Mouse (Mus musculus) right cerebral cortex, postnatal 14 days (tissue): ENCODE data around the gene Kif26b.

Source experiments
- DNase-seq: peaks from one replicate; pipeline ENCODE4 v3.0.0; 2022

Gene Kif26b

DNA sequence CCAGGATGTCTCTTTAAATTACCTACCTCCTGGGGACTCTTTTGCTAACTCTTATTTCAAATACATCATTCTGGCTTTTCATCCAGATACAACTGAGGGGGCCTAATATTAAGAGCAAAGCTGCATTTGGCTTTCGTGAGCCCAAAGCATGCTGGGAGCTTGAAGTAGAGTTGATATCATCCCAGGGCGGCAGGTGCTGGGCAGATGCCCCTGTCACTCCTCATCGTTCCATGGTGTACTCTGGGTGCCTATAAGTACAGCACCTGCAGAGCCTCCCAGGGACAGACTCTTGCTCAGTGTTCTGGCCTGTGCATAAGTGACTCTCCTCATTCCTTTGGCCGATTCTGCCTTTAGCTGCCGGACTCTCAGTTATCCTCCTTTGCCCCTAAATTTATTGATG, 13.5 kb downstream of the Kif26b start:
- no peak for DNase-seq

DNA sequence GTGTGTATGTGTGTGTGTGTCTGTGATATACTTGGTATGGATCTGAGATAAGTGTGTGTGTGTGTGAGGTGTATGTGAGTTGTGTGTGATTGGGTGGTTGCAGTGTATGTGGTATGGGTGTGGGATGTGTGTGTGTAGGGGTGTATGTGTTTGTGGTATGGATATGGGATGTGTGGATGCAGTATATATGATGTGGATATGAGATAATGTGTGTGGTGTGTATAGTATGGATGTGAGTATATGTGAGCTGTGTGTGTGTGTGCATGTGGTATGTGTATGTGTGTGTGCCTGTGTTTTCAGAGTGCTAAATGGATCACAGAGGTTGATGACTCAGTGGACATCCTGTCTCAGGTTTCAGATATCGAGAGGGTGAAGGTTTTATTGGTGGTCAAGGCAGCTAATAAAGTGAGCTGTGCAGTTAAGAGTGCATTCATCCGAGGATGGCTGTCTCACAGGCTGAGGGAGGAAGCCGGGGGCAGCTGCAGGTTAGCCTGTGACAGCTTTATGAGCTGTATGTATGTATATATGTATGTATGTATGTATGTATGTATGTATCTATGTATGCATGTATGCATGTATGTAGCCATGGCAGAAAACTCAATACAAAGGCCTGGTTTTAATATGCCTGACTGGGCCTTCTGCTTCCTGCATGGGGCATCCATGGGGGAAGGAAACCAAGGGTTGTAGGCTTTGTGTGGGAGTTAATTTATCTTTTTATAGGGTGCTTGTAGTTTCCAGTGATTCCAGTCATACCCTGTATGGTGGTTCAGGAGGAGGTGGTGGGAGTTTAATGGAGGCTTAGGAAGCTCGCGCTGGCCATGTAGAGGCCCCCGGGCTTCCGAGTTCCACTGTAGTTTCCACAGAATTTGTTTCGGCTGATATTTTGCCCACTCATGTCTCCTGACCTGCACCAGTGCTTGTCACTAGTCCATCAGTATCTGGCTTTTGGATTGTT, 14.3 kb downstream of the Kif26b start:
- DNase-seq, result no peak

DNA sequence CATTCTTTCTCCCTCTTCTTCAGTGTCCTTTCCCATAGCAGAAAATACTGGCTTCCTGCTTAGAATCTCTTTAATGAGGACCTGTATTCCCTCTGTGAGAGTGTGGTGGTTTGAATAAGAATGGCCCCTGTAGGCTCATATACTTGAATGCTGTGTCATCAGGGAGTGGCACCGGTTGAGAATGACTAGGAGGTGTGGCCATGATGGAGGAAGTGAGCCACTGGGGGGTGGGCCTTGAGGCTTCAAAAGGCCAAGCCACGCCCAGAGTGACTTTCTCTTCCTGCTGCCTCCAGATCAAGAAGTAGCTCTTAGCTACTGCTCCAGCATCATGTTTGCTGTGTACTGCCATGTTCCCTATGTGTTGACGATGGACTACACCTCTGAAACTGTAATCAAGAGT, 15.7 kb downstream of the Kif26b start:
- DNase-seq, result no peak

DNA sequence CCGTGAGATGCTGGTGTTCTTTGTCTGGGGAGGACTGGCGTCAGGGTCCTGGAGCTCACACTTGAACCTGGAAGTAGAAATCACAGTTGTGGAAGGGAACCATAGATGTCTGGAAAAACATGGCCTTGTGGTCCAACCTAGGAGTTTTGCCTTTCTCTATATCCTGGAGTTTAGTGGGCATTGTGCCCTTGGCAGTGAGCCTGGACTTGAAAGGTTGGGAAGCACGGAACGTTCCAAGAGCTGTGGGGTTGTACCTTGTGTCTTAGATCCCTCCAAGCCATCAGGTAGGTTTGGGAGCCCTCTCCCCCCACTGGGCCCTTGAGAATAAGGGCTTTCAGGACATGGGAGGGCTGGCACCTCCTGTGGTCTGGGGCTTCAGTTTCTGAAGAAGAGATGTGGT, 20.7 kb downstream of the Kif26b start:
- no peak for DNase-seq

DNA sequence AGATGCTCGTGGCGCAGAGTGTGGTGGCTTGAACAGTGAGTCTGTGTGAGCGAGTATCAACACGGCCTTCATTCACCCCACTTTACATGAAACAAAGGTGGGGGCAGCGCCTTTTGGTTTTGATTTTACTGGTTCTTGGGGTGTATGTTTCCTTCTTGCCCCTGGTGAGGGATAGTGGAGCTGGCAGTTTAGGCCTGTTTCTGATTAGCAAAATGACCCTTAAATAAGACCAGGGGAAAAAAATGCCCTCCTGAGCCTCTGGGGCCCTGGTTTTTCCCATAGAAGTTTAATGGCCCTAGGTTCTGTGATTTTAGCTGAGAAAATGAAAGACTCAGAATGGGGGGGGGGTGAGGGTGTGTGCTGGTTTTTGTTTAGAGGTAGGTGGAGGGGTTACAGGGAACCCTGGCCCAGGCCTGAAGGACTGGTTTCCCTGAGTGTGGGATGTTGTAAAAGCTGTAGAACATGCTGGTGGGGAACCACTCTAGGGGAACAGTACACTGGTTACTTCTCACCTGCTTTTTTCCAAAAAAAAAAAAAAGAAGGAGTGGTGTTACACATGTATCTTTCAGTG, 21.6 kb downstream of the Kif26b start:
- no peak for DNase-seq

DNA sequence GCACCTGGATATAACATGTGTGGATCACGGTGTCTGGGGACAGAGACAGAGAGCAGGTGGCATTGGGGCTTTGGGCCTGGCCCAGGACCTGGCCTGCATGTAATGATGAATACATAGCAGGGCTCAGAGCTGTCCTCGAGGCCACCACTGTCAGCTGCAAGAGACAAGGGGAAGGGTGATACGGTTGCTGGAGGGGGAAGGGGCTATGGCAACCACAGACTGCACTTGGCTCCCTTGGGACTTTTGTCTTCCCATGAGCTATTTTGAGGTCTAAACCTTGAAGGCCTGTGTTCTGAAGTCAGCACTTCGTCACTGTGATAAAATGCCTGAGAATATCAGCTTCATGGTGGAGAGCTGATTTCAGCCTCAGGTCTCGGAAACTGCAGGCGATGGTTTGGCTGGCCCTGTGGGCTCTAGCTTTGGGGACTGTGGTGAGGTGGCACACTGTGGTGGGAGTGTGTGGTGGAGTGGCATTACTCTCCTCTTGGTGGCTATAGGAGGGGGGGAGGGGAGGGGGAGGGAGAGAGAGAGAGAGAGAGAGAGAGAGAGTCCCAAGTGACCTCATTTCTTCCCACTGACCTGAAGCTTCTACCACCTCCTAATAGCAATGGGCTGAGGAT, 23.5 kb downstream of the Kif26b start:
- no peak for DNase-seq

DNA sequence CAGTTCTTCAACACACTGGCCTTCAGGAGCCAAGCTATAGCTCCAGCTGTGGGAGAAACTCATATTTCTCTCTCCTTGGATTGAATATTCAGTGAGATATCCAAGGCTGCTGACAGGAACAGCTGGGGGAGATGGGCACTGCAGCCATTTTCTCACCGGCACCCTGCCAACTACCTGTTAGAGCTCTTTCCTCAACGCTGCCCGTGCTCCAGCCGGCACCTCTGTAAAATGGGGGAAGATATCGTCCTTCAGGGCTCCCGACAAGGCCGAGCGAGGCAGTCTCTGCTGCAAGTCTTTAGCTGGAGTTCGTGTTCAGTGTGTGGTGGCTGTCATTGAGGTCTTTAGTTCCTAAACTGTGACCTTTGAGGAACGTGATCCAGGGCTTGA, 24.0 kb downstream of the Kif26b start:
- no peak for DNase-seq

DNA sequence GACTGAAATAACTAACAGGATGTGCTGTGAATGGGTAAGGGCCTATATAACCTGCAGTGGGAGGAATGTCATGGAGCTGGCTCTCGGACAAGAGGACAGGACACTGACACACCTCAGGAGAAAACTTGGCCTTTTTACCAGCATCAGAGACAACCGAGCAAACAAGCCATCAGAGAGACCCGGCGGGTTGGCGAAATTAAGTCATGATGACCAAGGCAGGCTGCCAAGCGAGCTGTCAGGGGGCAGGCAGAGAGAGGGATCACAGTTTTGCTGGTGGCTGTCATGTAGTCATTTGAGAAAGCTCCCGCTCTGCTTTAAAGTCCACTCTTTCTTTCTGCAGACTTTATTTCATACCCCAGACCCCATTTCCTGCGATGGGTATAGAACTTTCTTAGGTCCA, 27.3 kb downstream of the Kif26b start:
- DNase-seq, result no peak

DNA sequence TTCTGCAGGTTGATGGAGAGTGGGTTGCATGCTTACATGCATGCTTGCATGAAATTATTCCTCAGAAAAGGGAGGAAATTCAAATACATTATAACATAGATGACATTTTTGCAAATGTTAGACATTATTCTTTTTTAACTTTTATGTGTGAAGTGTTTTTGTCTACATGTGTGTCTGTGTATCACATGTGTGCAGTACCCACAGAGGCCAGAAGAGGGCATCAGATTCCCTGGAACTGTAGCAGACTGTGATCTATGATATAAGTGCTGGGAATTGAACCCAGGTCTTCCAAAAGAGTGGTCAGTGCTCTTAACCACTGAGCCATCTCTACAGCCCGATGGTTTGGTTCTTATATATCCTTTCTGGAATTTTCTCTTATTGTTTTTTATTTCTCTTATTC, 31.1 kb downstream of the Kif26b start:
- DNase-seq, result no peak

DNA sequence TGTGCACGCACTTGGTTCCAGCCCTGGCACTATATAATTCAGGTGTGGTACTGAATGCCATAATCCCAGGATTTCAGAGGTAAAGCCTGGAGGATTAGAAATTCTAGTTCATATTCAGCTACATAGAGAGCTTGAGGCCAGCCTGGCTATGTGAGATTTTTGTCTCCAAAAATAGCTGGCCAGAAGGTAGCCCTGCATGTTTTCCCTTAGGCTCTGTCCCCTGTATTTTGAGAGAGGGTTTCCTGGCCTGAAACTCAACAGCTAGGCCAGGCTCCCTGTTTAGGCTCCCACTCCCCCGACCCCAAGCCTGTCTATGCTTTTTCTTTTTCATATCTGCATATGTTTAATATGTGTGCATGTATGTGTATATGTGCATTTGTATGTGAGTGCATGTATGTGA, 34.9 kb downstream of the Kif26b start:
- no peak for DNase-seq

DNA sequence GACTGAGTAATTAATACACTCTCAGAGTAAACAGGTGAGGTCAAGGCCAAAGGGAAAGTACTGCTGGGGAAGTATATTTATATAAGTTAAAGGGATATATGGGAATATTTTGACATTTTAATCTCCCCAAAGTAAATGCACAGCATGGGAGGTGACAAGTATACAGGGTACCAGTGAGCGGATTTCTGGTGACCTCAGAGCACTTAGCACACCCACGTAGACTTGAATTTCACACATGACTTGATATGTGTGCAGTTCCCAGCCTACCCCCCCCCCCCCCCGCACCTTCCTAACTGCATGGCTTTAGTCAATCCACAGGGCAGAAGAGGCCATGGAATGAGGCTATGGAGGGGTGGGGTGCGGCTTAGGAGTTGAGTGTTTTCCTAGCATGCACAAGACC, 35.9 kb downstream of the Kif26b start:
- DNase-seq, result no peak

DNA sequence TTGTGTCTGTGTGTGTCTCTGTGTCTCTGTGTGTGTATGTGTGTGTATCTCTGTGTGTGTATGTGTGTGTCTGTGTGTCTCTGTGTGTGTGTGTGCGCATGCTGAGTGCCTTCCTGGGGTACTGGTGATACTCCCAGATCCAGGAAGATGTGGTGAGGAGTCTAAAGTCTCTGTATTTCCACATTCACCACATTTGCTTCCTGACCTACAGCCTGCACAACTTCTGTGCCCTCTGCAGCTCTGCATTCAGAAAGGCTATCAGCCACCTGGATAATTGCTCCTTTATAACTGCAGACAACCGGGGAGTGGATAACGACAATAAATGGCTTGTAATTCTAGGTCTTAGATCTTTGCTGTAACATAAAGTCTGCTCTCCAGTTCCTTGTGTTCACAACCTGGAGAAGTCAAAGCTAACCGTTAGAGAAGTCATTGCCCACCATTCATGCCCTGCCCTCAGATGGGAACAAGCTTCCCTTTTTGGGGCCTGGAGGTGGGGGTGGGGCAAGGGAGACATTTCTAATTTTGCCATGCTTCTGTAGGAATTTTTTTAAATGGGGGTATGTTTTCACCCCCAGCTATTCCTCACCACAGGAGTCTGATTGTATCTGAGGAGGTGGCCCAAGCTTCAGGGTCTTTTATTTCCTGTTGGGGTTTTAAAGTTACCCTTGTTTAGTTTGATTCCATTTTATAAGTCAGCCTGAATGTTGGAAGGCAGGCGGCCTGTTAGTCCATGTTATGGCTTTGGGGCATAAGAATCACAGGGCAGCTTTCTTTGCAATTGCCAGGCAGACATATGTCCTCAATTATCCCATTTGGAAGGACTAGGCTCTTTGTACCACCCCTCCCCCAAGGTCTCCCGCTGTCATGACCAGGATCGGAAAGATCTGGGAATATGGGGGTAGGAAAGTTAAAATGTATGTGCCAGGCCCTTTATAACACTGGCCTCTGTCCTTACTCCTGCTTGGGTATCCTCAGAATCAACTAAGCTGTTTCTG, 39.9 kb downstream of the Kif26b start:
- DNase-seq, result no peak

DNA sequence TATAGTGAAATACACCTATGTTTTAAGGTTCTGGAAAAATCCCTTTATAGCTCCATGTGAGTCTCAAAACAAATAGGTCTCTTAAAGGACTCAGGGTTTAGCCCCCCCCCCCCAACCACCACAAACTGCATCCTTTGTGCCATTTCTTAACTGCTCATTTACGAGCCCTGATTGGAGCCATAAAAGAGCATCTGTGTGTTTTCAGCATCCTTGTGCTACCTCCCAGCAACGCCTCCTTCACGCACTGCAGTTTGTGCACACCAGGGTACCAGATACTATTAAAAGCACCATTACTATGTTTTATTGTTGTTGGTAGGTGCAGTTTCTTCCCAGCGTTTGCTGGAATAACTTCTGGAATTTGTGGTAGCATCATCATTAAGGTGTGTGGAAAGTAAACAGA, 42.1 kb downstream of the Kif26b start:
- no peak for DNase-seq

DNA sequence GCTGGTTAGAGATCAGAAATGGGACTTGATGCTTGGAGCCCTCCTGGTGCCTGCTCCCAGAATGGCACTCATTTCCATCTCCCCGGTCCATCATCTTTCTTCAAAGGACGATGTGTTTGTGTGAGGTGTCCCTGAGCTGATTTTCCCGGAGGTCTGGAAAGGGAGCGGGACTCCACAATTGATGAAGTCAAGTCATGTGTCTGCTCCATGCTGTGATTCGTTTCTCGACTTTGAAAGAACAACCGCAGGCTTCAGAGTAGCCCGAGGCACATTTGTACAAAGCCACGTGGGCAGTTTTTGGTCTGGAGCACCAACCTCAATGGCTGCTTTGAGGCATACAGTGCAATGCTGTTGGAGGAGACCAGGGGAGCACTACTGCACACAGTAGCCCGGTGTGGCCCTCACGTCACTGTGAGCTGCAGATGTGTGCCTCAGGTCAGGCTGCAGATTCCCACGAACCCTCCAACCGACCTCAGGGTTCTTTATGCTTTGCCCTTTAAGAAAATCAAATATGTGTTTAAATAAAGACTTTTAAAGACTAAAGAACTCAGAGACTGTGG, 43.0 kb downstream of the Kif26b start:
- no peak for DNase-seq

DNA sequence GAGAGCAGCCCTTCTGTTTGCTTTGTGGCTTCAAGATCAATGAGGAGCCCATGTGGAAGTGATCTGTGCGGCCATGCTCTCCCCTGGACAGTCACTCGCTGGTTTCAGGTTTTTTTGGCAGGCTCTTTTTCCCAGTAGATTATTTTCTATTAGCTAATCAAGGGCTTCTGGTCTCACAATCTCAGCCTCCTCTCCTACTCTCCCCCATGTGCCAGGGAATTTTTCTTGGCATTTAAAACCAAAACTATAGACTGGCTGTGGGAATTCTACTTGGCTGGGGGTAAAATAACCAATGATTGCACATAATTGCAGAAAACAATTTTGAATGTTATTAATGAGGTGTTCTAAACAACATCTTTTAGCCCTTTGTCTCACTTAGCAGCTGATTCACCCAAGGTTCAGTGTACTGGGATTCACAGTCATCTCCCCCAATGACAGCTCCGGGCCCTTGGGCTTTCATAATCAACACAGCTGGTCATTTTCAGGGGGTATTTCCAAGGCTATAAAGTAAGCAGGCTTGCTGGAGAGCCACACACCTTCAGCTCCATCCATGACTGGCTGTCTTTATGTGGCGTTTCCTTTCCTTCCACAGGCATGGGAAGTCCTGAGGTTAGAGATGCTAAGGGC, 44.6 kb downstream of the Kif26b start:
- DNase-seq, result no peak

DNA sequence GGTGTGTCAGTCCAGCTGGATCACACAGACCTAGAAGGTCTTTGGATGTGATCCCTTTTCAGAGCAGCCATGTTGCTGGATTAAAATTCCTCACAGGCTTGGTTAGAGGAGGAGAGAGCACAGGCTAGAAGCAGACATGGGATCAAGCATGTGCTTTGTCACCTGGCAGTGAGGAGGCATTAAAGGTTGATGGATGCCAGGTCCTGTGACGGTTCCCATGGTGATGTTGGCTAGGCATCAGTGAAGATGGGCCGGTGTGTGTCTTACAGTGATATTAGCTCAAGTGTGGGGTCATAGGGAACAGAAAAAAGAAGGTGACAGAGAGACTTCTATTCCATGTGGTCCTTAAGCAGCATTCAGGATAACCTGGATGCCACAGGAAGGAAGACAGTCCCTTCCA, 46.8 kb downstream of the Kif26b start:
- no peak for DNase-seq

DNA sequence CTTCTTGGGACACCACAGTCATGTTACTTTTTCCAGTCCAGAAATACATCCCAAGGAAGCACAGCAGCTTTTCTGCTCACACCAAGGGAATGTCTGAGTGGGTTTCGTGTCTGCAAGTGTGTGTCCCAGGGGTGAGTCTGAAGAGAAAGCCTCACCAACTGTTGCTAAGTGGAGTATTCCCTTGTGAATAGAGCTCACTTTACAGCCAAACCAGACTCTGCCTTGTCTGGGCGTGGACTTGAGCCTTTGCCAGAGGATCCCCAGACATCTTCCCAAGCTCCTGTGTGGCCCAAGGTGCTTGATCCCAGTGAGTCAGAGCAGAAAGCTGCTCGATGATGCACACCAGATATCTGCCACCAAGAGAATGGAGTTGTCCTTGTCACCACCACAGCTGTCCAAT, 48.0 kb downstream of the Kif26b start:
- no peak for DNase-seq

DNA sequence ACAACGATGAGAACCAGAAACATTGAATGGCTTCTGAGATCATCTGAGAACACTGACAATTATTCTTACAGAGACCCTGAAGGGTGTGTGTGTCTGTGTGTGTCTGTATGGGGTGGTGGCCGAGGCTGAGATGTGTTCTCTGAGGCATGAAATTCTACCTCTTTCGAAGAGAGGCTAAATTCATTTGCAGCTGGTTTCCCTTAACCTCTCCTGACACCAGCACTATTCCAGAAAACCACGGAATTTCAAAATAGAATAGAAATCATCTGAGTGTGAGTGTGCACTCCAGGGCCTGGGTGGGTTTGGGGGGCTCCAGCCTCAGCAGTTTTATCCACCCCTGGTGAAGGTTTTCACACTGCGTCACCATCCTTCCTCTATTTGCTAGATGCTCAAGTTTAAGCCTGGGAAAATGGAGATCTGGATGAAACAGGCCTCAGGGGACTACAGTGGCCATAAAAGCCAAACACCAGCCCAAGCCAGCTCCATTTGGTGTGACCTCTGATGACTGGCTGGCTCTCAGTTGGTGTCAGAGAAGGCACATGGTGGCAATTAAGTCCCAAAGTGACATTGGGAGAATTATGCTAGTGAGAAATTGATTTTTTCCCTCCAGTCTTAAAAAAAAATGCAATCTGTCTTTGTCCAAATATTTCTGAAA, 56.6 kb downstream of the Kif26b start:
- no peak for DNase-seq

DNA sequence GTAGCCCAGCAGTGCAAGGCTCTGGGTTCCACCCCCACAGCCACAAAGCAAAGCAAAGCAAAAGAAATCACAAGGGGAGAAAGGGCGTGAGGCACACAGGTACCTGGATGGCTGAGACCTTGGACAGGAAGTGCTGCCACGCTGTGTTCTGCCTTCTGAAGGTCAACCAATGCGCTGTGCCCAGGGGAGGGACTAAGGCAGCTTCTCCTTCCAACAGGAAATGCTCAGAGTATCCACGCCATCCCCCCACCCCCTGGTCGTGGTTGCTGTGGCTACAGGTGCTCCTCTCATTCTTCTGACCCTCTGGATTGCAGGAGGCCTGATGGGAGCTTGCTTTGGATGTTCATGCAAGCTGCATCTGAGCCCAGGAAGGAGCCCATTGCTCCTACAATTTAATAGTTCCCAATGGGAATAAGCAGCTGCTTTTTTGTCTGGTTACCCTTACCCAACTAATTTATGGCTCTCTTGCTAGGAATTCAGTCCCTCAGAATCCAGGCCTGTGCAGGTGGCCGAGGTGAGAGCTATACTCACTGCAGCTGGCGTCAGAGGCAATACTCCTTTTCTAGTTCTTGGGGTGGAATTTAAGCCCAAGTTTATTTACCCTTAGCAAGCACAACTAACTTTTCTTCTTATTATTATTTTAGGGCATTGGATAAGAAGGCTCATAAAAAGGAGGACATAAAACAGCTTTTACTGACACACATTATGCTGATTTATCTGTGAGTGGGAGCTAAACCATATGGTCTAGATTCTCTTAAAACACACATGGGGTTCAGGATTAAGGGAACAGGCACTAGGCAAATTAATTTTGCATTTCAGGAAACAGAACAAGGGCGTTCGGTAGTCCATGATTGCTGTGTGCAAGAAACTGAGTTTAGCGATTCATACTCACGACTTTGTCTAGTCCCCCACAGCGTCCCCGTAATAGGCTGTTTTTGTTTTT, 61.6 kb downstream of the Kif26b start:
- no peak for DNase-seq

DNA sequence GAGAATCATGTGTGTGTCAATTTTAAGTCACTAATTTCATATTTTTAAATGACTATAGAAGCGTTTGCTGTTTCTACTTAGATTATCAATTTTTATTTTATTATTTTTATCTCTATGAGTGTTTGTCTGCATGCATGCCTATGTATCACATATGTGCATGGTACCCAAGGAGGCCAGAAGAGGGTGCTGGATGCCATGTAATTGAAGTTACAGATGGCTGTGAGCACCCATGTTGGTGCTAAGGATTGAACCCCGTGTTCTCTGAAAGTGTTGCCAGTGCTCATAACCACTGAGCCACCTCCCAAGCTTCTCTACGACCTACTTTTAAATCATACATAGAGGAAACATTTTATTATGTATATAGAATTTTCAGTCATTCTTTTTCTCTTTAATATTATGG, 68.2 kb downstream of the Kif26b start:
- DNase-seq, result no peak
